Mouse (Mus musculus) liver, embryonic 13.5 days (tissue): ENCODE measurements around the gene Pgbd1. TPM values are rescaled to one million over a fixed set of nuclear protein-coding genes. Genes with fewer than 3 reads are reported as not detected.
"Not testable (repeated sequence)": the region's sequence is repeated elsewhere in the genome, so short reads cannot be mapped to it uniquely, and the experiment has no call there.

ENCODE experiments used
- ATAC-seq: fragments of 200-750 bp; cut with Nextera tagmentation; 2 replicates; pipeline ENCODE4 v1.8.0; 2017; ENCODE audit warnings: low read depth, mild to moderate bottlenecking, moderate number of reproducible peaks, moderate library complexity
- DNase-seq: peaks from one replicate; pipeline ENCODE4 v3.0.0; 2022
- H3K27ac ChIP-seq: fragments of 300-500 bp; sonication (generic); 2 replicates; pipeline ENCODE4 v1.5.1; 2015; ENCODE audit warnings: moderate library complexity, mild to moderate bottlenecking, inconsistent platforms
- H3K27me3 ChIP-seq: fragments of 300-500 bp; sonication (generic); 2 replicates; pipeline ENCODE4 v1.6.1; 2015; ENCODE audit warnings: mild to moderate bottlenecking, inconsistent platforms
- H3K36me3 ChIP-seq: fragments of 300-500 bp; sonication (generic); 2 replicates; pipeline ENCODE4 v1.6.1; 2015; ENCODE audit warnings: mild to moderate bottlenecking, inconsistent platforms
- H3K4me1 ChIP-seq: fragments of 300-500 bp; sonication (generic); replicated peaks from 2 replicates; pipeline ENCODE4 v1.6.1; 2015; ENCODE audit warnings: inconsistent platforms
- H3K4me2 ChIP-seq: fragments of 300-500 bp; sonication (generic); 2 replicates; pipeline ENCODE4 v1.6.1; 2015; ENCODE audit warnings: inconsistent platforms, mild to moderate bottlenecking, moderate library complexity
- H3K4me3 ChIP-seq: fragments of 300-500 bp; sonication (generic); replicated peaks from 2 replicates; pipeline ENCODE4 v1.5.1; 2015; ENCODE audit warnings: mild to moderate bottlenecking, inconsistent platforms
- H3K9ac ChIP-seq: fragments of 300-500 bp; sonication (generic); 2 replicates; pipeline ENCODE4 v1.6.1; 2015; ENCODE audit warnings: mild to moderate bottlenecking, inconsistent platforms
- H3K9me3 ChIP-seq: fragments of 300-500 bp; sonication (generic); replicated peaks from 2 replicates; pipeline ENCODE4 v1.6.1; 2016; ENCODE audit warnings: inconsistent platforms
- WGBS: fragments of 180-500 bp; shearing (Covaris S2); methylation state at CpG from one replicate; pipeline ENCODE4 v1.1.7; 2015; ENCODE audit not compliant: insufficient replicate concordance; 5-methylcytosine and 5-hydroxymethylcytosine counted together
- microRNA counts: library from miRNA; unstranded; fragments of <30 nt; microRNA quantifications from one replicate; lab custom pipeline; 2016
- microRNA-seq: library from miRNA; unstranded; fragments of <30 nt; microRNA quantifications from one replicate; pipeline ENCODE4, GENCODE M21; 2016
- polyA plus RNA-seq: library from polyadenylated mRNA; unstranded; fragments of >200 nt; fragmentation: Nextera tagmentation; extraction: Ambion mirVana; gene quantifications from 2 replicates; pipeline ENCODE4 v1.2.1, GENCODE M21; 2015

Gene Pgbd1
- polyA plus RNA-seq, 1 experiment from 2014 or later, result 1.6 TPM

- not testable (repeated sequence) for H3K9me3 ChIP-seq, H3K9ac ChIP-seq, H3K27me3 ChIP-seq, H3K27ac ChIP-seq, H3K4me3 ChIP-seq, H3K4me2 ChIP-seq, DNase-seq
- peak; percentile 36 for ATAC-seq
- Histone ChIP-seq H3K4me1 (peaks cover 11% of the 10 kb centered on the region), H3K36me3 (peaks cover 64% of the 10 kb centered on the region)
- WGBS, result 90% methylated on average over 18 of the region's 18 CpGs
Observed at GRCm38 (mm10) chr13:21396048-21396447, 44.8 kb downstream of the Pgbd1 start.

- 93% methylated on average over 6 of the region's 6 CpGs for WGBS
- Histone ChIP-seq H3K9ac (no peak overlapping the region), H3K36me3 (peaks cover 68% of the 10 kb centered on the region), H3K27ac (no peak overlapping the region), H3K9me3 (no peaks in the 10 kb centered on the region), H3K4me1 (peaks cover 7% of the 10 kb centered on the region; the same call in 1 of the 2 replicates), H3K27me3 (no peaks in the 10 kb centered on the region), H3K4me2 (no peak overlapping the region), H3K4me3 (no peak overlapping the region)
- DNase-seq (no peak), ATAC-seq (no peak)
Observed at GRCm38 (mm10) chr13:21395623-21396022, 45.2 kb downstream of the Pgbd1 start.

- no peak overlapping the region for H3K4me2 ChIP-seq
- peaks cover 7% of the 10 kb centered on the region; the same call in 1 of the 2 replicates for H3K4me1 ChIP-seq
- H3K36me3 ChIP-seq, result peaks cover 69% of the 10 kb centered on the region
- H3K9ac ChIP-seq, result no peak overlapping the region
- no peak for ATAC-seq
- H3K9me3 ChIP-seq, result no peaks in the 10 kb centered on the region
- no peaks in the 10 kb centered on the region for H3K27me3 ChIP-seq
- 88% methylated on average over 1 of the region's 1 CpGs for WGBS
- no peak overlapping the region for H3K27ac ChIP-seq
- no peak overlapping the region for H3K4me3 ChIP-seq
- DNase-seq, result no peak
Observed at GRCm38 (mm10) chr13:21395211-21395610, 45.6 kb downstream of the Pgbd1 start.

GRCm38 (mm10) chr13:21377773-21378172, 63.1 kb downstream of the Pgbd1 start:
- Histone ChIP-seq H3K4me1 (no peaks in the 10 kb centered on the region), H3K4me2 (no peak overlapping the region), H3K36me3 (no peaks in the 10 kb centered on the region), H3K27ac (no peak overlapping the region), H3K9me3 (no peaks in the 10 kb centered on the region), H3K27me3 (no peaks in the 10 kb centered on the region), H3K4me3 (no peak overlapping the region), H3K9ac (no peak overlapping the region)
- ATAC-seq (no peak), DNase-seq (no peak)
- 64% methylated on average over 2 of the region's 2 CpGs for WGBS

- no peak for ATAC-seq
- peaks cover 7% of the 10 kb centered on the region for H3K4me1 ChIP-seq
- WGBS, result 74% methylated on average over 2 of the region's 2 CpGs
- no peak overlapping the region for H3K4me3 ChIP-seq
- H3K9me3 ChIP-seq, result no peaks in the 10 kb centered on the region
- H3K4me2 ChIP-seq, result no peak overlapping the region
- H3K36me3 ChIP-seq, result peaks cover 25% of the 10 kb centered on the region
- DNase-seq, result no peak
- no peak overlapping the region for H3K9ac ChIP-seq
- H3K27ac ChIP-seq, result no peak overlapping the region
- no peaks in the 10 kb centered on the region for H3K27me3 ChIP-seq
Observed at GRCm38 (mm10) chr13:21372700-21373099, 68.2 kb downstream of the Pgbd1 start.

MicroRNA genes within 50 kb of the gene (microRNA counts, 519-probe panel; counts per million panel counts)
- 5,169 counts per million, percentile 54 among the panel's probes with 10 or more counts for microRNA mmu-miR-1896 (lab: Ali Mortazavi, UCI)

Small RNAs within 50 kb of the gene (microRNA-seq; reads per million reads assigned to microRNA genes)
- gene Mir1896 (not detected), gene Mir6942 (not detected)

Other genes with a start within 250 kb of the Pgbd1 start
- not detected in 2 replicates for gene Gpx5, start 148.3 kb downstream of the Pgbd1 start, polyA plus RNA-seq
- not detected in 2 replicates for gene Gpx6, start 128.9 kb downstream of the Pgbd1 start, polyA plus RNA-seq
- gene Olfr1367, start 94.1 kb downstream of the Pgbd1 start, polyA plus RNA-seq, result not detected in 2 replicates
- gene Zscan12, start 78.2 kb downstream of the Pgbd1 start, polyA plus RNA-seq, result 4.4 and 5.0 TPM in 2 replicates
- 30.1 and 33.6 TPM in 2 replicates for gene Zkscan3, start 38.3 kb downstream of the Pgbd1 start, polyA plus RNA-seq
- 7.0 and 7.6 TPM in 2 replicates for gene Zscan26, start 12.7 kb upstream of the Pgbd1 start, polyA plus RNA-seq
- 0.86 and 0.92 TPM in 2 replicates for gene Nkapl, start 27.5 kb upstream of the Pgbd1 start, polyA plus RNA-seq
- gene Zkscan4, start 37.8 kb upstream of the Pgbd1 start, polyA plus RNA-seq, result 0.33 and 0.38 TPM in 2 replicates
- gene Gm10065, start 38.4 kb upstream of the Pgbd1 start, polyA plus RNA-seq, result not detected in 2 replicates
- 0.65 and 0.77 TPM in 2 replicates for gene AK157302, start 54.2 kb upstream of the Pgbd1 start, polyA plus RNA-seq
- gene Gm11273, start 60.4 kb upstream of the Pgbd1 start, polyA plus RNA-seq, result 6.6 and 7.4 TPM in 2 replicates
- 1.1 and 1.2 TPM in 2 replicates for gene Zkscan8, start 90.1 kb upstream of the Pgbd1 start, polyA plus RNA-seq
- gene Olfr1366, start 101.8 kb upstream of the Pgbd1 start, polyA plus RNA-seq, result not detected in 2 replicates
- gene Olfr1535, start 118.8 kb upstream of the Pgbd1 start, polyA plus RNA-seq, result not detected in 2 replicates
- gene Olfr1364, start 140.7 kb upstream of the Pgbd1 start, polyA plus RNA-seq, result not detected in 2 replicates
- gene Olfr1362, start 173.0 kb upstream of the Pgbd1 start, polyA plus RNA-seq, result not detected in 2 replicates
- not detected in 2 replicates for gene Olfr11, start 201.5 kb upstream of the Pgbd1 start, polyA plus RNA-seq
- gene Olfr1361, start 222.3 kb upstream of the Pgbd1 start, polyA plus RNA-seq, result not detected in 2 replicates
- gene Olfr1360, start 236.3 kb upstream of the Pgbd1 start, polyA plus RNA-seq, result not detected in 2 replicates